Mouse (Mus musculus) layer of hippocampus, adult 11-12 months (tissue): ENCODE results near the gene Bank1.

Experiments used
- DNase-seq: peaks from one replicate; pipeline ENCODE4 v3.0.0; 2022; ENCODE audit warnings: low spot score

Bank1 gene

GRCm38 (mm10) chr3:136103339-136103738 lies 222.5 kb downstream of the Bank1 start:
- DNase-seq, result no peak

DNA sequence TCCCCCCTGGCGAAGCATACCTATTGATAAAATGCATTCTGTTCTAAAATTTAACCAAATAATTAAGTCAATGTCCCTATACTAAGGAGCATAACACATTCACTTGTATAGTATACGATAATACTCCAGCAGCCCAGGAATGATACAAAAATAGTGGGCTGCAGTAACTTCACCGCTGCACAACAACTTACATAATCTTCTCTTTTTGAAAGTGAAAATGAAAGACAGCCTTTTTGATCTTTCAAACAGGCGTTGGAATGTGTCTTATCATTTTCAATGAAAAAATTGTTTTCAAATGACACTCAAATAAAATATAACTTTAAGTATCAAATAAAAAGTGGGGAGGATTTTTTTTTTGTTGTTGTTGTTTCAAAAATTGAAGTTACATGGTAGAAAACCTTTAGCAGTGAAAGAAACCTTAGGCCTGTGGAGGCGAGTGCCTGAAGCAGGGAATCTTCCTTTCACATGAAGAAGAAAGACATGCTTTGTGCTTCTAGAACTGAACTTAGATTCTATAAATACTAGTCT lies 224.8 kb downstream of the Bank1 start:
- no peak for DNase-seq

DNA sequence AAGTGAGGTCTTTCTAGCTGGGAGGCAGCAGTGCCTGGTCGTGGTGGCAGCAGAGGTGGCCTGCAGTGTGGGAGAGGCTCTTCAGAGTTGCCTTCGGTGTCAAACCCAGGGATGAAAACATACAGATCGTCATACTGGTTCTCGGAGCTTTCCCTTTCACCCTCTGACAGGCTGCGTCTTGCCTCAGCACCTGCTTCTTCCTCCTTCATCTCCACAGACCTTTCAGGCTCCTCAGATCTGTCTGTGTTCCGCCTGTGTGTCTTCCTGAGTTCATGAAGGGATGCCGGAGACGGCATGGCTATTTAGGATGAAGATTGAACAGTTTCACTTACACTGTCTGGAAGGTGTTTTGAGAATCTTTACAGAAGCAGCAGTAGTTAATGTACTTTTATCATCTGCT lies 225.6 kb downstream of the Bank1 start:
- DNase-seq, result no peak

GRCm38 (mm10) chr3:136086948-136087660 lies 238.8 kb downstream of the Bank1 start:
- DNase-seq, result no peak

DNA sequence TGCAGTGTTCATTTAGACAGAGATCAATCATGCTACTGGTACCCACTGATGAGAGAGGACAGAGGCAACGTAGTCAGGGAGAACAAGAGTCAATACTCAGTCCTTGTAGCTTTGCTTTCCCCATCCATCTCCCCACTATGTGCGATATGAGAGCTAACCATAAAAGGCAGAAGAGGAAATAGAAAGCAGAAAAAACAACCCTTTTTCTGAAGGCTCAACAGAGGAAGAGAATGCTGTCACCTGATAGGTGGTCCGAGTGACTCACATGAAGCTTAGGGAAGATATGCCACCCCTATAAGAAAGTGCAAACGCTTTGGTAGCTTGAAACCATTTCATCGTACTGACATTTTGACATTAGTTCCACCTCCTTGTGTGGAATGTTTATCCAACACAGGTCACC lies 239.4 kb downstream of the Bank1 start:
- DNase-seq, result no peak

- DNase-seq, result no peak
These were observed 240.8 kb downstream of the Bank1 start for GRCm38 (mm10) chr3:136085077-136085476.

DNA sequence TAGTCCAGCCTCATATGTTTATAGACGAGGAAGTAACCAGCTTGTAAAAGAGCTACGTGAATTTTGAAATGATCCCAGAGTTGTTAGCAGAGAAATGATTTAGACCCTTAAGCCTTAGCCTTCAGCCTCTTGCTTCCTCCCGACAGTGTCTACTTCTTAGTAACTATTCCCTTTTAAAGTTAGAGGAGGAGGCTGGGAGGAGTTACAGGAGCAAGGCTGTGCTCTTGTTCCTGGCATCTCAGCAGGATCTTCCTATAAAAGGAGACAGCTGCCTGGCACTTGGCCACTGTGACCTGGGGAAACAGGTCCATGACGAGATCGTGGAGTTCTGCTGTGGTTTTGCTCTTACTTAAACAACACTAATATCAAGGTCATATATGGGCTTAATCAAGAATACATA lies 241.8 kb downstream of the Bank1 start:
- no peak for DNase-seq

DNA sequence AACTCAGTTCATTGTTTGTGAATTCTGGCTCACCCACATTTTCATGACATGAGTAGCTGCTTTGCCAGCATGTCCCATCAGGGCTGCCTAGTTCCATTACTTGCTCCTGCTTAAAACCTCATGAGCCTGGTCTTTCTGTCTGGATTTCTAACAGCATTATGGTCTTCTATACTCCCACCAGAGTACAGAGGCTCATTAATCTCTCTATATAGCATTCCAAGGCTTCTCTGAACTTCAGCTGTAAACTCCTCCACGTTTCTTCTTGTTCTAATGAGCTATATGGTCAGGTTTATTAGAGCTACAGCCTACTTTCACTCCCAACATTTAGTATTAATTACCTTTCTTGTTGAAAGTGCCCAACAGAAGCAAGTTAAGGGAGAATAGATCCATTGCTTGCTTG lies 244.6 kb downstream of the Bank1 start:
- DNase-seq, result no peak

DNA sequence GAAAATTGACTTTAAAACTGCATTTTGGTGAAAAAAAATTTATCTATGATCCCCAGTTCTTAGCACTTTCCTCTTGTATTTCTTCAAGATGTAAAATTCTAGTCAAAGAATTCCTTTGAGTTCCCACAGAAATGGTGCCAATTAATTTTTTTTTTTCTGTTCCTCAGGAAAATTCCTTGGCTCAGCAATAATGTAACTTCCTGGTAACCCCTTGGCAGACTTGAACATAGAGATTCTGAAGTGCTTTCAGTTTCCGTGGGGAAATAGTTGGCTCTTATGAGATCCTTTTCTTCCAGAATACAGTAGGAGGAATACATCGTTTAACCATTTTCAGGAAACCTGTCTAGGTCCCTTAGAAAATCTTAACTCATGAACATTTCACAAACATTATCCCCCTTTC lies 247.3 kb downstream of the Bank1 start:
- no peak for DNase-seq

DNA sequence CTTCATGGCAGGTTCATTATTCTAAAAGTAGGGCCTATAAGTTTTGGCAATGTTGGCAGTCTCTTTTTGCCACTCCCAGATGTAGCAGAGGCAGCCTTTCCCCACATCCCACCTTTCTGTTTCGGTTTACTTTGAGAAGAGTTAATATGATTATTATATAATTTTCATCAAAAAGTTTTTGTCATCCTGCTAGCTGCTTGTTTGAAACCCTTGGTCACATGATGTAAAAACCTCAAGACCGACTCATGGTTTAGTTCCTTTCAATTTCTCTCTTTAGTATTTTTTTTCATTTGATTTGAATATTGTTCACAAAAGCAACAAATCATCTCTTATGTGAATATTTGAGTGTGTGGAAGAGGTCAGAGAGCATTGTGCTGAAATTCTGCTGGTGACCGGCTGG lies 255.5 kb downstream of the Bank1 start:
- DNase-seq, result no peak

- no peak for DNase-seq
These were observed 264.0 kb downstream of the Bank1 start for GRCm38 (mm10) chr3:136061907-136062306.

GRCm38 (mm10) chr3:136050635-136051034 lies 275.2 kb downstream of the Bank1 start:
- DNase-seq, result no peak

DNA sequence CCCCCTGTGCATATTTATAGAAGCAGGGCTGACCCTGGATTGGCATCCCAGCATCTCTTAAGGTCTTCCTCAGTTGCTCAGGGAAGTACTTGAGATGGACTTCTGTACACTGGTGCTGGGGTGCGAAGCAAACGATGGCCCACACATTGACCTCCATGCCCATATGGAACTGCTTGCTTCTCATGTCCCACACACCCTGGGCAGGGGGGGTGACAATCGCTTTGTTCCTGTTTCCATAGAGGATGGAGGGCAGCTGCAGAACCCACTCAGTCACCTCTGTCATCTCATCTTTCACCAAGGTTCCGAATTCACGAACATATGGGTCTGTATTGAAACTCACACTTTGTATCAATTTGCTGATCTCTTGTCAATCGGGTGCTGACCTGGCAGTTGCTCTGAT lies 275.7 kb downstream of the Bank1 start:
- no peak for DNase-seq

- DNase-seq, result no peak
These were observed 277.8 kb downstream of the Bank1 start for GRCm38 (mm10) chr3:136048026-136048425.

DNA sequence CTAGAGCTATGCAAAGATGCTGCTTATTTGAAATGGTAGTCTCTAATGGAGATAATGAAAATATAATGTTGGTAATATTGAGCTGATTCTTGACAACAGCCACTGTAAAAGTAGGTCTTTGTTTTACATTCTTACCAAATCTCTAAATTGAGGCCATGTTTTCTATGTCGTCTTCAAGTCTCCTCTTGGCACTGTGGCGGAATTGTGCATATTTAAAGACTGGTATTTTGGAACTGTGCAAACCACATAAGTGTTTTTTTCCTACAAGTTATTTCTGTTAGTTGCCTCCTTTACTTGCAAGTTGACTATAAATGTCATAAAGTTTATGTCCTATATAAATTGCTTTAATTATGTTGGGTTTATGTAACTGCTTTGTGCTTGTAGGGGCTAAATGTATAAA lies 280.5 kb downstream of the Bank1 start:
- DNase-seq, result no peak

GRCm38 (mm10) chr3:136040041-136040440 lies 285.8 kb downstream of the Bank1 start:
- no peak for DNase-seq

- peak; percentile 39 for DNase-seq
These were observed 286.4 kb downstream of the Bank1 start for GRCm38 (mm10) chr3:136039446-136039845.

DNA sequence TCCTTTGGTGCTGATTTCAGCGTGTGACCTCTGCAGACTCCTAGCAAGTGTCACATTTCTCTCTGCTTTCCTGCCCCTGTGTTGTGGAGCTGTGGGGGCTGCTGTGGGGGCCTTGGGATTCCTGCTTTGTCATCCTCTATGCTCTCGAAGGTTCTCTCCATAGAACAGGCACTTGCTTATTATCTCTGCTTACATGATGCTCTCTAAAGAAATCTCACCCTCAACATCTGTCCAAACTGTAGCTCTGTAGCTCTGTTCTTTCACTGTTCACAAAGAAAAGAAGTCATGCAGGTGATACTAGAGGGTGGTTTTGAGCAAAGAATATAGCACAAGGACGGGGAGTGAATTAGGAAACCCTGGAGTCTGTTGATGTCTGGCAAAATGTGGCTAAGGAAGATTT lies 288.6 kb downstream of the Bank1 start:
- no peak for DNase-seq

GRCm38 (mm10) chr3:136035784-136036183 lies 290.1 kb downstream of the Bank1 start:
- no peak for DNase-seq

GRCm38 (mm10) chr3:136024876-136025275 lies 301.0 kb downstream of the Bank1 start:
- DNase-seq, result no peak

DNA sequence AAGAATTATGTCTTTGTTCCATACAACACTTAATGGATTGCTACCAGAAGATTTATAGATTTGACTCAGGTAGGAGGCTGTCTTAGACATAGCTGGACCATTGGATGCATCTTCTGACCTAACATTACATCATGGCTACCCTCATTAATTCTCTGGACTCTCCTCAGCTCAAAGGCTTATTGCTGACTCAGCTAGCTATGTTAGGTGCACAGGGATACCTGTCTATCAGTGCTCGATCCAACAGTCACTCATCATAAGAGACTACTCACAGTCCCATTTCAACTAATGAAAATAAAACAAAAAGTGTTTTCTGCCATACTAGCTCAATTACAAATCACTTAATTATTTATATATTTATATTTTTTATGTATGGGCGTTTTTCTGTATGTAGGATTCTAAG lies 308.3 kb downstream of the Bank1 start:
- no peak for DNase-seq

GRCm38 (mm10) chr3:136010616-136011015 lies 315.2 kb downstream of the Bank1 start:
- no peak for DNase-seq

DNA sequence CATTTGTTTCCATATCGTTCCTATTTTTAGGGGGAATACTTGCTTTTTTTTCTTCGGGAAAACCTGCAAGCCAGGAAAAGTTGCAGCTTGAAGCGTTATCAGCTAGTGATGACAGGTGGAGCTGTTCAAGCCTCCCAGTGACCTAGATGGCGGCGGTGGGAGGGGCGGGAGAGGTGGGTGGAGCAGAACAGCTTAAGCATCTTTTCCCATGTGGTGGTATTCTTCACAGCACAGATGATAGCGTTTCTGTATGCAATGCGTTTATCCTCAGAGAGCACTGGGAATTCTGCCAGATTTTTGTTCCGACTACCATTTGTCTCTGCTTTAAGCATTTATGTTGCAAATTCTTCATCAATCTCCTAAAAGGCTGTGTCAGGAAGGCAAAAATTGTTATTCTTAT lies 318.0 kb downstream of the Bank1 start:
- peak; percentile 86 for DNase-seq
